Mouse (Mus musculus): ENCODE measurements around the gene Evc2. TPM values are rescaled to one million over a fixed set of nuclear protein-coding genes. Genes with fewer than 3 reads are reported as not detected.

Gene Evc2
- polyA plus RNA-seq (2015; fragmentation: Nextera tagmentation; extraction: Ambion mirVana), result 4.9 TPM in 2 replicates

DNA sequence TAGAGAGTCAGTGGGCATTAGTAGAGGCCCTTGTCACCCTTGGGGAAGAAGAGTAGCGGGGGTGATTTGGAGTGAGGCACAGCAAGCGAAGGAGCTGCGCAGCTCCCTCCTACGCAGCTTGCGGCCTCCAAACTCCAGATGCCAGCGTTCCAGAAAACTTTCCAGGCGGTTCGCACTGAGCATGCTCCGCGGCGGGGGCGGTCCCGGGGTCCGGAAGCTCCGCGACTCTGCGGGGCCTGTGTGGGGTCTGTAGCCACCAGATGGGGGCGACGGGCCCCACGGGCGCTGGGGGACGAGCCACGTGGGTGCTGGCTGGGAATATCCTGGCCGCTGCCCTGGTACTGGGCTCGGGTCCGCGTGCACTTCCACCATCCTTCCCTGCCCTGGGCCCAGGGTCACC, at the start of gene Evc2:
TSS of gene Evc2 (plus strand) at position 212 of the 400 bp plus-strand sequence.

DNA sequence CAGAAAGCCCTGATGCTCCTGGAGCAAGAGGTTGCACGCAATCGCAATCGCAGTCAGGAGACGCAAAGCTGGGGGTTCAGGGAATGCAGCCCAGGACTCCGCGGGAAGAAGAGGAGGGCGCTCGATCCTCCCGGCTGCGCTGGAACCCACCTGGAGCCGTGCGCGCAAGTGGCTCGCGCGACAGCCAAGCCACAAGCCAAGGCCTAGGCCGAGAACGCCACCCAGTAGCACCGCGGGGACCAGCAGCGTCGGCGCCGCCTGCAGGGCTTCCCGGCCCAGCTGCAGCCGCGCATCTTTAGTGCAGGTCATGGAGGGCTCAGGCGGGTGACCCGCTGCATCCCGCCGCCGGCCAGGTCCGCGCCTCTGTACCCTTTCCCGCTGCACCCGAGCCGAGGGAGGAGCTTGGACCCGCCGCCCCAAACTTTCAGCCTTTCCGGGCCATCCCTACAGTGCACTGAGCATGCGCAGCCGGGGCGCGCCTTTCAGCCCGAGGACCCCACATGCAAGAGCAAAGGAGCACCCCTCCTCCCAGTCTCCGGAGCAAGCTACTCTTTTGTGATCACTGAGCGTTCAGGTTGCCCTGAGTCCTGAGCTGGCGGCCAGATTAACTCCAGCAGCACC, 1.7 kb upstream of the Evc2 start, which contains the start of gene Evc:
TSS of gene Evc (minus strand) at position 410 of the 621 bp plus-strand sequence.

Other genes starting within 250 kb of the Evc2 start
- gene Crmp1, start 96.6 kb upstream of the Evc2 start, polyA plus RNA-seq (2015; fragmentation: Nextera tagmentation; extraction: Ambion mirVana), result 574 and 661 TPM in 2 replicates
- gene Evc, start 1.6 kb upstream of the Evc2 start, polyA plus RNA-seq (2015; fragmentation: Nextera tagmentation; extraction: Ambion mirVana), result 3.3 and 5.7 TPM in 2 replicates